Mouse (Mus musculus) liver, postnatal 0 days (tissue): ENCODE measurements around the gene Them4.

Experiments
- CTCF ChIP-seq: sonication (generic); IDR thresholded peaks from 2 replicates; pipeline ENCODE4 v1.5.1; 2016; ENCODE audit warnings: antibody characterized with exemption, low read depth
- EP300 ChIP-seq: IDR thresholded peaks from 2 replicates; pipeline ENCODE4 v1.6.1; 2016; ENCODE audit warnings: antibody characterized with exemption, low read depth, mild to moderate bottlenecking

GRCm38 (mm10) chr3:94344897-94345296 lies 35.0 kb downstream of the Them4 start:
- TF ChIP-seq CTCF = no peak
- no peak for TF ChIP-seq EP300
